Mouse (Mus musculus) gastrocnemius, postnatal 10 days (tissue): ENCODE data around the gene Erlin1. TPM values are rescaled to one million over a fixed set of nuclear protein-coding genes. Genes with fewer than 3 reads are reported as not detected.

Experiments used
- DNase-seq: peaks from one replicate; pipeline ENCODE4 v3.0.0; 2021; ENCODE audit warnings: mixed read lengths
- long read RNA-seq, 2 experiments: library from polyadenylated mRNA; stranded (forward); transcript quantifications; one replicate each; pipeline ENCODE4 v2.0.0; 2021
- total RNA-seq, 2 experiments: library from RNA; stranded (reverse); gene quantifications; 2 replicates each; pipeline ENCODE4 v1.2.3; 2021

Erlin1 gene
- total RNA-seq = 1 to 10 TPM; 5.6 to 8.3 TPM
- long read RNA-seq, experiment 1, transcript Erlin1-201 (12 exons, 3,228 nt) = minor isoform, 5 of 18 reads
- long read RNA-seq, experiment 1, transcript Erlin1-202 (12 exons, 3,136 nt) = major isoform, 8 of 18 reads
- long read RNA-seq, experiment 1, partial matches to known transcripts = 2 of 18 reads
- long read RNA-seq, experiment 1, other reads (novel, unspliced or antisense) = 0 of 18 reads
- long read RNA-seq, experiment 2, transcript Erlin1-202 (12 exons, 3,136 nt) = major isoform, 7 of 13 reads
- long read RNA-seq, experiment 2, partial matches to known transcripts = 0 of 13 reads
- long read RNA-seq, experiment 2, other reads (novel, unspliced or antisense) = 2 of 13 reads

GRCm38 (mm10) chr19:44069121-44069913, at the start of gene Erlin1:
TSS of gene Erlin1 (minus strand) at chr19:44069785.
- peak; percentile 91 for DNase-seq

GRCm38 (mm10) chr19:44117793-44118192, 48.2 kb upstream of the Erlin1 start:
- DNase-seq = no peak

GRCm38 (mm10) chr19:44111706-44112105, 42.1 kb upstream of the Erlin1 start:
- DNase-seq = no peak

GRCm38 (mm10) chr19:44110356-44110755, 40.8 kb upstream of the Erlin1 start:
- DNase-seq = no peak

GRCm38 (mm10) chr19:44108996-44109395, 39.4 kb upstream of the Erlin1 start:
- no peak for DNase-seq

- no peak for DNase-seq
These were observed 38.3 kb upstream of the Erlin1 start for GRCm38 (mm10) chr19:44107661-44108521.

- peak; percentile 98 for DNase-seq
These were observed 37.5 kb upstream of the Erlin1 start, which contains the start of gene Chuk for GRCm38 (mm10) chr19:44106831-44107660. TSS of gene Chuk (minus strand) at chr19:44107480.

- no peak for DNase-seq
These were observed 34.8 kb upstream of the Erlin1 start for GRCm38 (mm10) chr19:44104393-44104792.

- DNase-seq = no peak
These were observed 33.4 kb upstream of the Erlin1 start for GRCm38 (mm10) chr19:44103001-44103400.

GRCm38 (mm10) chr19:44100840-44101239, 31.3 kb upstream of the Erlin1 start:
- no peak for DNase-seq

GRCm38 (mm10) chr19:44086278-44086677, 16.7 kb upstream of the Erlin1 start:
- no peak for DNase-seq

GRCm38 (mm10) chr19:44080920-44081319, 11.3 kb upstream of the Erlin1 start:
- DNase-seq = no peak

GRCm38 (mm10) chr19:44080023-44080422, 10.4 kb upstream of the Erlin1 start:
- no peak for DNase-seq

GRCm38 (mm10) chr19:44077024-44077423, 7.4 kb upstream of the Erlin1 start:
- DNase-seq = no peak

GRCm38 (mm10) chr19:44076457-44076856, 6.9 kb upstream of the Erlin1 start:
- no peak for DNase-seq

- no peak for DNase-seq
These were observed 5.4 kb upstream of the Erlin1 start for GRCm38 (mm10) chr19:44074986-44075385.

- DNase-seq = no peak
These were observed 1.6 kb upstream of the Erlin1 start for GRCm38 (mm10) chr19:44071166-44071565.

GRCm38 (mm10) chr19:44069914-44070232, 288 bp upstream of the Erlin1 start:
- no peak for DNase-seq

GRCm38 (mm10) chr19:44068232-44068631, 1.4 kb downstream of the Erlin1 start:
- no peak for DNase-seq

GRCm38 (mm10) chr19:44067323-44068049, 2.1 kb downstream of the Erlin1 start:
- DNase-seq = no peak

GRCm38 (mm10) chr19:44064734-44065133, 4.9 kb downstream of the Erlin1 start:
- DNase-seq = no peak
